Mouse (Mus musculus) heart, embryonic 16.5 days (tissue): ENCODE data around the gene Krt15. TPM values are rescaled to one million over a fixed set of nuclear protein-coding genes. Genes with fewer than 3 reads are reported as not detected.

ENCODE experiments used
- ATAC-seq: fragments of 200-750 bp; cut with Nextera tagmentation; replicated peaks from 2 replicates; pipeline ENCODE4 v1.8.0; 2017; ENCODE audit warnings: moderate number of reproducible peaks; ENCODE audit not compliant: insufficient read depth, low FRiP score; ENCODE audit errors: extremely low read depth
- H3K27ac ChIP-seq: fragments of 300-500 bp; sonication (generic); 2 replicates; pipeline ENCODE4 v1.5.1; 2014; ENCODE audit warnings: mild to moderate bottlenecking, low read length, control low read depth, moderate library complexity
- H3K27me3 ChIP-seq: fragments of 300-500 bp; sonication (generic); 2 replicates; pipeline ENCODE4 v1.6.1; 2014; ENCODE audit warnings: low read length, mixed read lengths; ENCODE audit not compliant: control insufficient read depth, insufficient read depth
- H3K36me3 ChIP-seq: fragments of 300-500 bp; sonication (generic); 2 replicates; pipeline ENCODE4 v1.6.1; 2014; ENCODE audit not compliant: control insufficient read depth, insufficient read depth
- H3K4me1 ChIP-seq: fragments of 300-500 bp; sonication (generic); 2 replicates; pipeline ENCODE4 v1.6.1; 2014; ENCODE audit warnings: low read length, mixed read lengths; ENCODE audit not compliant: control insufficient read depth, insufficient read depth
- H3K4me2 ChIP-seq: fragments of 300-500 bp; sonication (generic); 2 replicates; pipeline ENCODE4 v1.6.1; 2014; ENCODE audit warnings: low read depth, mild to moderate bottlenecking, control low read depth, low read length
- H3K4me3 ChIP-seq: fragments of 300-500 bp; sonication (generic); 2 replicates; pipeline ENCODE4 v1.5.1; 2014; ENCODE audit warnings: mild to moderate bottlenecking, control low read depth, low read length
- H3K9ac ChIP-seq: fragments of 300-500 bp; sonication (generic); 2 replicates; pipeline ENCODE4 v1.6.1; 2014; ENCODE audit warnings: low read length, control low read depth
- H3K9me3 ChIP-seq: fragments of 300-500 bp; sonication (generic); replicated peaks from 2 replicates; pipeline ENCODE4 v1.6.1; 2016; ENCODE audit warnings: low read length; ENCODE audit not compliant: control insufficient read depth
- WGBS: fragments of 180-500 bp; shearing (Covaris S2); extraction: QIAGEN DNeasy Blood & Tissue Kit; methylation state at CpG from one replicate; pipeline ENCODE4 v1.1.7; 2014; 5-methylcytosine and 5-hydroxymethylcytosine counted together
- polyA plus RNA-seq: library from polyadenylated mRNA; unstranded; fragments of >200 nt; fragmentation: Nextera tagmentation; extraction: Ambion mirVana; gene quantifications from 2 replicates; pipeline ENCODE4 v1.2.1, GENCODE M21; 2015

The Krt15 gene
- polyA plus RNA-seq = 12.4 and 18.4 TPM in 2 replicates

DNA sequence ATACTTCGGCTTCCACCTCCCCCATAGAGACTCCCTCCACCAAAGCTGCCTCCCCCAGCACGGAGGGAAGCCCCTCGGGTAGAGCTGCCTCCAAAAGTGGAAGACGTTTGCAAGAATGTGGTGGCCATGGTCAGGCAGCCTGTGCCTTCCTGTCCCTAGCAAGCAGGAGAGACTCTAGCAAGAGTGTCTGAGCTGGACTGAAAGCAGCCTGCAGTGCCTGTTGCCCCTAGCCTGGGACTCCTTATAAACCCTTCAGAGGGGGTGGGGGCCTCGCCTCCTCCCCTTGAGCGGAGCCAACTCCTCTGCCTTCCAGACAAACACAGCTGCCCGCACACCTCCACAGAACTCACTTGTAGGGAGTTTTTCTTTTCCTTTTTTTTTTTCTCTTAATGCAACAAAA lies at the start of gene Krt15:
Gene Krt15, minus strand, starts transcription at position 198 of the 400 bp plus-strand sequence.
- Histone ChIP-seq H3K27me3 (no peaks in the 10 kb centered on the region; the same call in 1 of the 2 replicates), H3K9ac (no peak within 1 kb of the TSS), H3K4me3 (no peak within 1 kb of the TSS), H3K9me3 (no peaks in the 10 kb centered on the region), H3K4me1 (no peaks in the 10 kb centered on the region), H3K36me3 (no peaks in the 10 kb centered on the region), H3K4me2 (no peak within 1 kb of the TSS), H3K27ac (no peak within 1 kb of the TSS)
- WGBS = 50% methylated on average over 7 of the region's 7 CpGs
- no peak for ATAC-seq

DNA sequence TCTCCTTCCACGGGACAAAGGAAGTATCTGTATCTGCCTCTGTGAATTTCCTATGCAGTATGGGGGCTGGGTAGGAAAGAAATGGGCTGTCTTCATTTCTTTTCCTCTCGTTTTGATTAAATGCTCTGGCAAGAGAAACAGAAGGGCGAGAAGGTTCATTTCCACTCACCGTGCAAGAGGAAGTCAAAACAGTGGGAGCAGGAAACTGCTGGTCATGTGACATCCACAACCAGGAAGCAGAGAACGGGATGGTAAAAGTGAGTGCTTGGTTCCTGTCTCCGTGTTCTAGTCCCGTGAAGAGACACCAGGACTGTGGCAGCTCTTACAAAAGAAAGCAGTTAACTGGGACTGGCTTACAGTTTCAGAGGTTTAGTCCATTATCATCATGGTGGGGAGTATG lies 46.0 kb upstream of the Krt15 start:
- Histone ChIP-seq H3K27me3 (no peaks in the 10 kb centered on the region), H3K4me3 (no peak overlapping the region), H3K9me3 (no peaks in the 10 kb centered on the region), H3K36me3 (no peaks in the 10 kb centered on the region), H3K27ac (no peak overlapping the region), H3K4me2 (no peak overlapping the region), H3K4me1 (no peaks in the 10 kb centered on the region), H3K9ac (no peak overlapping the region)
- 61% methylated on average over 7 of the region's 7 CpGs for WGBS
- ATAC-seq = no peak

DNA sequence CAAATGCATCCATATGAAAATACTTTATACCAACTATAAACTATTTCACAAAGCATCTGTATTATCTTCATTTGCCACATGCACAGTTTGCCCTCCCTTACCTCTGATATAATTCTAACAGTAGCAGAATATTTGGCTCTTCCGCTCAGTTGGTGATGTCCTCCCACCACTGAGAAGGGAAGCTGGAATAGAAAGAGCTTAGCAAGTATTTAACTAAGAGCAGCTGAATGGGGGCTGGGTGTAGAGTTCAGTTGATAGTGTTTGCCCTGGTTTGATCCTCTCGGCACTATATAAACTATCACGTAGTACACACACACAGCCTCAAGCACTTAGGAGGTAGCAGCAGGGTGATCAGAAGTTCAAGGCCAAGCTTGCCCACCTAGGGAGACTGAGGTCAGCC lies 43.5 kb upstream of the Krt15 start:
- no peaks in the 10 kb centered on the region for H3K4me1 ChIP-seq
- H3K9me3 ChIP-seq = no peaks in the 10 kb centered on the region
- no peak overlapping the region for H3K27ac ChIP-seq
- H3K4me3 ChIP-seq = no peak overlapping the region
- no peak overlapping the region for H3K9ac ChIP-seq
- H3K27me3 ChIP-seq = no peaks in the 10 kb centered on the region
- no peaks in the 10 kb centered on the region for H3K36me3 ChIP-seq
- no peak overlapping the region for H3K4me2 ChIP-seq
- 59% methylated on average over 3 of the region's 3 CpGs for WGBS
- ATAC-seq = no peak

DNA sequence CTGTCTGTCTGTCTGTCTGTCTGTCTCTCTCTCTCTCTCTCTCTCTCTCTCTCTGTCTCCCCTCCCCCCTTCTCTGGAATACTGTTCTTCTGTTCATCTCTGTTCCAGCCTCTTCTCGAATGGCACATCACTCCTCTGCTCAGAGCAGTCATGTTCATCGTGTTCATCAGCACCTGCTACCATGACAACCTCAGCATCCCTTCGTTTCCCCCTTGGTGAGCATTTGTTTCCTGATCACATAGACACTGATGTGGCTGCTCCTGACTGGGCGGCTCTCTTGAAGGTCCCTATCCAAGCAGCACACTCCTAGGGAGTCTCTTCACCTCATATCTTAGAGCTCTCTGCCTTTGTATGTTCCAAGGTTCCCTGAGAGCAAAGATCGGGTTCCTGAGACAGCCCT lies 42.6 kb upstream of the Krt15 start:
- H3K4me1 ChIP-seq = no peaks in the 10 kb centered on the region
- 72% methylated on average over 5 of the region's 5 CpGs for WGBS

DNA sequence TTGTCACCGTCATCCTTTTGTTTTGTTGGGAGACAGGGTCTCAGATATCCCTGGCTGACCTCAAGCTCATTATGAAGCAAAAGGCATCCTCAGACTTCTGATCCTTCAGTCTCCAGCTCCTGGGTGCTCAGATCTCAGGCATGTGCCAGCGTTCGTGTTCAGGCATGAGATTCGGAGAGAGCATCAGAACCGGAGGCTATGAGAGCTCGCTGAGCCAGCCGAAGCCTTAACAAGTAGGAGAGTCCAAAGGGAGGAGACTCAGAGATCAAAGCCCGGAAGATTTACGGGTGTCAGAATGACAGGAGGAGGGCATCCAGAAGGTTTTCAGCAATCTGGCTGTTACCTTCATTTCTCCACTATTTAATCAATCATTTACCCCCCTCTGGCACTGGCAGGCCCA lies 41.1 kb upstream of the Krt15 start:
- WGBS = 66% methylated on average over 9 of the region's 9 CpGs
- Histone ChIP-seq H3K27ac (no peak overlapping the region), H3K9ac (no peak overlapping the region), H3K9me3 (no peaks in the 10 kb centered on the region), H3K4me3 (no peak overlapping the region), H3K4me1 (no peaks in the 10 kb centered on the region), H3K4me2 (no peak overlapping the region), H3K36me3 (no peaks in the 10 kb centered on the region), H3K27me3 (no peaks in the 10 kb centered on the region)
- ATAC-seq = no peak

More for the DNA sequence above, 42.6 kb upstream of the Krt15 start:
- H3K36me3 ChIP-seq = no peaks in the 10 kb centered on the region
- H3K4me3 ChIP-seq = no peak overlapping the region
- no peaks in the 10 kb centered on the region for H3K9me3 ChIP-seq
- no peak overlapping the region for H3K27ac ChIP-seq
- ATAC-seq = no peak
- no peaks in the 10 kb centered on the region for H3K27me3 ChIP-seq
- H3K9ac ChIP-seq = no peak overlapping the region
- no peak overlapping the region for H3K4me2 ChIP-seq

DNA sequence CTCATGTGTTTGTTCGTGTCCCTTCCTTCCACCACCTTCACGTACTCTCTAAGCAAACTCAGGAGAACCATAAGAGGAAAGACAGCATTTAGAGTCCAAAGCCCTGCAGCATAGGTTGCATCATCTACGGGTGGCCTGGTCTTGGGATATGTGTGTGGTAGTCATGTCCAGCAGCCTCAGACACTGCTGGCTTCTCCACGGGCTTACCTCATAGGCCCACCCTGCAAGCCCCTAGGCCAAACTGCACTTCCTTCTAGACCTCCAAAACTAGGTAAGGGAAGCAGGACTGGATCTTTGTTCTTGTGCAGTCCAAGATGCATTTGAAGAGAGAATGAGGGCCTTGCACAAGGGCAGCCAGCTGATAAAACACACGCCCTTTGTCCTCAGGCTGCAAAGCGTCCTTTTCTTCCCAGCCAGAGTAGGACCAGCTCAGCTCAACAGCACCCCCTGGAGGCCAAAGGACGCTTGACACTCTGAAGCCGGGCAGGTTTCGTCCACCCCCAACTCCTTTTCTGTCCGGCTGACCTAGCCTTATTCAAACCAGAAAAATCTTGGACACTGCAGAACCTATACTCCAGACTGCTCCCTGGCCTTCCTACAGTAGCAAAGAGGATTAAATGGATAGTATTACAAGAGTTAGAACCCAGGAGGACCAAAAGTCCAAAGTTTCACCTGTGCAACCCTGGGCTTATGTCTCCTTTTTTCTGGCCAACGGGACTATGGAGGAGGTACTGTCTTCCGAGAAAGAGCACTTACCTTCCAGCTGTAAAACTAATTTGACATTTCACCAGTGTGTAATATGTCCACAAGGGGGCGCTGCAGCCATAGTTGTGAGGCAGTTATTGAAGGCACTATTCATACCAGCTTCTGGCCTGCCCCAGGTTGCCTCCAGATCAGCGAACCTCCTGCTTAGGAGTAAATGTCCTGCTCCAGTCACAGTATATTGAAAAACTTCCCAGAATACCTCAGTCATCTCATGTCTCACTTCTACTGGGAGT lies 33.3 kb upstream of the Krt15 start:
- Histone ChIP-seq H3K27ac (no peak overlapping the region), H3K36me3 (no peaks in the 10 kb centered on the region), H3K9ac (no peak overlapping the region), H3K4me2 (no peak overlapping the region), H3K4me1 (no peaks in the 10 kb centered on the region), H3K27me3 (no peaks in the 10 kb centered on the region), H3K9me3 (no peaks in the 10 kb centered on the region), H3K4me3 (no peak overlapping the region)
- WGBS = 31% methylated on average over 14 of the region's 14 CpGs
- ATAC-seq = no peak

DNA sequence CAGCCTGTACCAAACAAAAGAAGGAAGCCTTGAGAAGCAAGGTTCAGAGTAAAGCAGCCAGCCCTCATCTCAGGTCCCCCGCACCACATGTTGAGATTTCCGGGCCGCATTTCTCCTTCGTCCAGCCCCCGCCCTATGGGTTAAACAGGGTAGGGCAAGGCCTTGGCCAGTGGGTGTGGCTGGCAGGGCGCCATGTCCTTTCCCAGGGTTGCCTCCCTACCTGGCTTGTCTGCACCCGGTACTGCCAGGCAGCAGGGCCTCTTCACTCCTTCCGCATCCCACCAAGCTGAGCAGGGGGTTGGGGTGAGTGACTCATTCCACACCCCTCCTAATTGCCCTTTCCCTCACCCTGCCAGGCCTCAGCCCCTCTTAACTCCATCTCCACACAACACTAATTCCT lies 32.3 kb upstream of the Krt15 start:
- no peaks in the 10 kb centered on the region for H3K27me3 ChIP-seq
- H3K27ac ChIP-seq = peak overlapping the region; percentile 0; the same call in 1 of the 2 replicates
- peak; percentile 69 for ATAC-seq
- H3K36me3 ChIP-seq = no peaks in the 10 kb centered on the region
- WGBS = 46% methylated on average over 8 of the region's 8 CpGs
- no peaks in the 10 kb centered on the region for H3K9me3 ChIP-seq
- H3K4me1 ChIP-seq = no peaks in the 10 kb centered on the region
- no peak overlapping the region for H3K9ac ChIP-seq
- H3K4me3 ChIP-seq = no peak overlapping the region
- H3K4me2 ChIP-seq = no peak overlapping the region

DNA sequence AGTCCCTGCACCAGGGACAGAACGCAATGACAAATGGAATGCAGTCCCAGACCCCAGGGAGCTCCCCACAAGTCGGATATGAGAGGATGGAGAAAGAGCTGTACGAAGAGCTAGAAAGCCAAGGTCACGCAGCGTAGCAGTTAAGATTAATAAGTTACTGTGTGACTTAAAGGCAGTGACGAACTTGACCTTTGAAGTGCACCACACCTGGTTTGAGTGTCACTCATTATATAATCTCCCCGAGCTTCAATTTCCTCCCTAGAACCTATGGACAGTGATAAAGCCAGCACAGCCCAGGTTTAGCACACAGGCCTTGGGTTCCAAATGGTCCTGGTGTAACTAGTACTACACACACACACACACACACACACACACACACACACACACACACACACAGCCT lies 28.7 kb upstream of the Krt15 start:
- Histone ChIP-seq H3K4me3 (no peak overlapping the region), H3K4me2 (no peak overlapping the region), H3K36me3 (no peaks in the 10 kb centered on the region), H3K4me1 (no peaks in the 10 kb centered on the region), H3K27me3 (no peaks in the 10 kb centered on the region), H3K27ac (no peak overlapping the region), H3K9me3 (no peaks in the 10 kb centered on the region), H3K9ac (no peak overlapping the region)
- 51% methylated on average over 7 of the region's 7 CpGs for WGBS
- ATAC-seq = no peak

DNA sequence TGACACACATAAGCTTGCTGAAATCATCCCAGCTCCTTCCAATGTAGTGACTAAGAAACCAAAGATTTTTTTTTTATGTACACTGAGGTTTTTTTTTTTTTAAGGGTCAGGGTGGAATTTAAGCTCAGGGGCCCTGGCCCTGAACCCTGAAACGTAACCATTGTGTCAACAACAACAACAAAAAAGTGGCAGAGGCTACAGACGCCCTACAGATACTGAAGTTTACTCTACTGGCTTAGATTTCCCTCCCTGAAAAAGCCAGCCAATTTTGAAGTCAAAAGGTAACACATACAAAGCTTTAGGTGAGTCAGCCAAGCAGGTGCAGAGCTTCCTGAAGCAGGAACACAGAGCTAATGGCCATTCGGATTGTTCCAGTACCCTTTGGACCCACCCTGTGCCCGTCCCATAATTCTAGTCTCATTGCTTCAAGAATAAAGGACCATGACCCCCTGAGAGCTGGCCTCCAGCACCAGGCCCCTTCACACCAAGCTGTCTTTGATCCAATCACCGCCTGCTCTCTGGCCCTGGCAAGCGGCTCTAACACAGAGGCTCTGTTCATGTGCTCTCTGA lies 22.3 kb upstream of the Krt15 start:
- 71% methylated on average over 6 of the region's 6 CpGs for WGBS
- no peak for ATAC-seq
- H3K9ac ChIP-seq = no peak overlapping the region

More for the DNA sequence above, 22.3 kb upstream of the Krt15 start:
- Histone ChIP-seq H3K27me3 (no peaks in the 10 kb centered on the region), H3K4me1 (no peaks in the 10 kb centered on the region), H3K36me3 (no peaks in the 10 kb centered on the region), H3K4me3 (no peak overlapping the region), H3K27ac (no peak overlapping the region), H3K9me3 (no peaks in the 10 kb centered on the region), H3K4me2 (no peak overlapping the region)
